Mouse (Mus musculus): Measurements from ENCODE around the gene Vmn1r213. TPM values are rescaled to one million over a fixed set of nuclear protein-coding genes. Genes with fewer than 3 reads are reported as not detected.

Gene Vmn1r213
- not detected for total RNA-seq (2022)

DNA sequence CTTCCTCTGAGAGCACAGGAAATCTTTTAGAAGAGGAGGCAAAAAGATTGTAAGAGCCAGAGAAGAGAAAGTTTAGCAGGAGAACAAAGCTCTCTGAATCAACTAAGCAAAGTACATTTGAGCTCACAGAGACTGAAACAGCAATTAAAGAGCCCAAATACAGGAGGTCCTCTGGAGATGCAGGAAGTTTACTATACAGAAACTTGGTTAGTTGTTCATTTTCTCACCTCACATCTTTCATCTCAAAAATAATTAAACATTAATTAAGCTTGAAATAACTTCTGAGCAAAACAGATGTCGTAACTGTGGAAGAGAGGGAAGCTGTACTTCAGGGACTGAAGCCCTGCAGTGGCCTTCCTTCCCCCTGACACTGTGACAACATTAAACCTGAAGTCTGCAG lies at the start of gene Vmn1r213:
TSS of gene Vmn1r213 (plus strand) at position 301 of the 400 bp plus-strand sequence.
- no peak for DNase-seq

DNA sequence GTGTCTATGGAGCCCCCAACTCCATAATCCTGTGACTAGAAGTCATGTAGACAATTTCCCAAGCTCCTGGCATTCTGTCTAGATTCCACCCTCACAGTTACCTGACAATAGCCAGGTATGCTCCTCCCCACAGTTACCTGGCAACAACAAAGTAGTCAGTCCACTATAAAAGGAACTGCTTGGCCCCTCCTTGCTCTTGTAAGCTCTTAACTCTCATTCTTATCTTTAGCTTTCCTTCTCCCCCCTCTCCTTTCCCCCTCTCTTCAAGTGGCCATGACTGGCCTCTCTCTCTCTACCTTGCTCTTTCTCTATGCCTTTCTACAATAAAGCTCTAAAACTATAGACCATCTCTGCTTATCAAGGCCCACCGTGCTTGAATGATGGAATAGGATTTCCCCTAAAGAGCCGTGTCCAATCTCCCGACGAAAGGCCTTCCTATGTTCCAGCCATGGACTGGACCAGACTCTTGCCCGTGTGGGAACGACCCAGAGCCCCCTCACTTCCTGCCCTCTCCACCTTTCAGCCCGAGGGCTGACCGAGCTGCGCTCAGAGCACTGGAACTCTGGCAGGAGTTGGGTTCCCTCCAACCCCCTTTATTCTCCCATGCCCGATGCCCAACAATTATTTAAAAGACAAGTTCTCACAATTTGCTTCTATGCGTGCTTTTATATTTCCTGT lies 17.1 kb upstream of the Vmn1r213 start:
- DNase-seq, result no peak

DNA sequence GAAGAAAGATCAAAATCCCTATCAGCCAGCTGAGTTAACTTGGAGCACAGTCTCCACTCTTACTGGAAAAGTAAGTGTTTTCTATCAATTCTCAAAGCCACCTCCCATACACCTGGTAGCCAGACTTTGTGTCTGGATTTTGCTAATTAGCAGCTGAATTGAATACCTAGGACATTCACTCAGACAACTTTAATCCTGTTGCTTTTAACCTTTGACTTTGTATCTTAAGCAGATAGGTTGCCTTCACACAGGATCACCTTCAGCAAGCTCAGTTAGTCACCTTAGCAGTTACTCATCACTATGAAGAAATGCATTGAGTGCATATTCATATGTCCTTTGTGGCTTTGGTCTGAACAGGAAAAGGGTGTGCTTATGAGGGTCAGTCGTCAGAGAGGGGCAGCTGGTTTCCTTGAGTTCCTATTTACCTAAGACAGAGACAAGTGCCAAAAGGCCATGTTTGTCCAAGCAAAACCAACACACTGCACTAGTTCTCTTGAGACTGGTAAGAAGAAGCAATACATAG lies 15.2 kb upstream of the Vmn1r213 start:
- no peak for DNase-seq

DNA sequence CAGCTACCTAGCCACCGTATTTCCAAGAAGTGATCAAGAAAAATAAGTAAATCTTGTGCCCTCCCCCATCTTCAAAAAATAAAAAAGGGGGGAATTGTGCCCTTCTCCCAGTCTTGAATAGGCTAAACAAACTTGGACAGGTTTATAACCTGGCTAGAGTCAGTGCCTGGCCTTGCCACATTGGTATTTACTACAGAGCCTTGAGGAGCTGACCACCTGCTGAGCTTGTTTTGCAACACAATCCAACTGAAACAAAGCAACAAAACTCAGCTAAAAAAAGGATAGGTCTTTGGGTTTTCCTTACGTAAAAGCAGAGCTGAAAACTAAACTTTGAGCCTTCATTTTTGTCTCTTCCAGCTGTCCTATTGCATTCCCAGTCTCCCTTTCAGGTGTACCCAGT lies 14.7 kb upstream of the Vmn1r213 start:
- DNase-seq, result no peak

DNA sequence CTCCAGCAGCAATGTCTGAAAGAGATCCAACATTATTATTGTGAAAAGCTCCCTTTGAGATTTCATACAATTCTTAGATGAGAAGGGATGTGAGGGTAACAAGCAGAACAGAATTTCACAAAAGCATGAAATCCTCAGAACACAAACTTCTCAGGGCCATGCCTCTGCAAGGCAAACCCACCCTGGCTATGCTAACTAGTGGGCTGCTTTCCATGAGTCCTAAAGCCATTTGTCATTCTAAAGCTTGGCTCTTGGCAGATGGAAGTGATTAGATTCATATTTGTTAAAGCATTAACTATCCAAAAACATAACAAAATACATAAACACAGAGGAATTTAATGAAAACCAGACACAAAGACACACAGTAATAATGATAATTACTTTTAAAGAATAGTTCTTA lies 10.7 kb downstream of the Vmn1r213 start:
- no peak for DNase-seq

DNA sequence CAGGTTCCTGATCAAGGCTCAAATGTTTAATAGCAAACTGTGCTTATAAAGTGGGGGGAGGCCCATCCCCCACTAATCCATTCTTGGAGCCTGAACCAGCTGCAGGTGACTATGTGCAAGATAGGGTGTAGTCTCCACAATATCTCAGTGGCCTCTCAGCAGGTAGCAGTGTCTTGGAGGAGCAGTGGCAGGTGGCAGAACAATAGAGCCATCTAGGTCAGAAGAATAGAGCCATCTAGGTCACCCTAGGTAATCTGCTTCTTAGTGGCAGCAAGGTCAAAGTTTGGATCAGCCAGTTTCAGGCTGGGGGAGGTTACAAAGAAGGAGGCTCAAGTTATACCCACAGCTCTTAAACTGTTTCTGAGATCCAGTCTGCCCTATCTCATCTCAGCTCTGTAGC lies 17.4 kb downstream of the Vmn1r213 start:
- no peak for DNase-seq

DNA sequence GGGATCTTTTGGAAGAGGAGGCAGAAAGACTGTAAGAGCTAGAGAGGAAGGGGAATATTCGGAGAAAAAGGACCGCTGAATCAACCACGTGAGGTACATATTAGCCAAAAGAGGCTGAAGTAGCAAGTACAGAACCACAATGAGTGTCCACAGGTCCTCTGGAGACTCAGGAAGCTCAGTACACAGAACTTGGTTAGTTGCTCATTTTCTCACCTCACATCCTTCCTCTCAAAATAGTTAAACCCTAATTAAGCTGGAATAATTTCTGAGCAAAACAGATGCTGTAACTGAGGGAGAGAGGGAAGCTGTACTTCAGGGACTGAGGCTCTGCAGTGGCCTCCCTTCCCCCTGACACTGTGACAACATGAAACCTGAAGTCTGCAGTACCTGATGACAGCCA lies 22.7 kb downstream of the Vmn1r213 start, which contains the start of gene Vmn1r214:
TSS of gene Vmn1r214 (plus strand) at position 301 of the 400 bp plus-strand sequence.
- DNase-seq, result no peak

DNA sequence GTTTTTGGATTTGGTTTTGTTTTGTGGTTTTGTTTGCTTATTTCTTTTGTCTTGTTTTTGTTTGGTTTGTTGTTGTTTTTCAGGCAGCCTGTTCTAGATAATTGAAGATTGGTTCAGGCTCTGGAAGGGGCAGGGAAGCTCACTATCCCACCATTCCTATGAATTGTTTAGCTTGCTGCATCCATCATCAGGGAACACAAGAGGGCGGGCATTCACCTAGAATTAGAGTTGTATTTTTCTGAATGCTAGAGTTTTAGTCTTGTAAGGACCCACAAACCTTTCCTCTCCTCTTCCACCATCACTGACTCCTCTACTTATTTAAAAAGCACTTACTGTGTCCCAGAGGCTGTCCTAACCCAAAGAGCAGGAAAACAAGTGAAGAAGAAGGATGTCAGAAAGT lies 50.3 kb downstream of the Vmn1r213 start:
- no peak for DNase-seq

Other genes with a start within 250 kb of the Vmn1r213 start
- gene Vmn1r208, start 230.3 kb upstream of the Vmn1r213 start, total RNA-seq (2022), result not detected
- gene Vmn1r209, start 198.0 kb upstream of the Vmn1r213 start, total RNA-seq (2022), result under 1 TPM in 1 of 4 experiments, not detected in 3; 0.06 TPM
- gene Vmn1r210, start 176.3 kb upstream of the Vmn1r213 start, total RNA-seq (2022), result not detected
- not detected for gene Vmn1r211, start 150.1 kb upstream of the Vmn1r213 start, total RNA-seq (2022)
- not detected for gene Vmn1r212, start 123.5 kb upstream of the Vmn1r213 start, total RNA-seq (2022)
- gene Vmn1r214, start 22.8 kb downstream of the Vmn1r213 start, total RNA-seq (2022), result not detected
- not detected for gene Vmn1r215, start 60.4 kb downstream of the Vmn1r213 start, total RNA-seq (2022)
- not detected for gene Vmn1r217, start 110.6 kb downstream of the Vmn1r213 start, total RNA-seq (2022)
- not detected for gene Vmn1r218, start 125.5 kb downstream of the Vmn1r213 start, total RNA-seq (2022)
- gene Vmn1r219, start 151.7 kb downstream of the Vmn1r213 start, total RNA-seq (2022), result not detected
- gene Vmn1r220, start 180.3 kb downstream of the Vmn1r213 start, total RNA-seq (2022), result not detected
- gene Vmn1r221, start 206.5 kb downstream of the Vmn1r213 start, total RNA-seq (2022), result not detected
- gene Vmn1r222, start 228.3 kb downstream of the Vmn1r213 start, total RNA-seq (2022), result not detected
- not detected for gene Vmn1r223, start 239.5 kb downstream of the Vmn1r213 start, total RNA-seq (2022)